Mouse (Mus musculus) small intestine, adult 10 weeks (tissue): ENCODE results near the gene Gm5136. TPM values are rescaled to one million over a fixed set of nuclear protein-coding genes. Genes with fewer than 3 reads are reported as not detected.

ENCODE experiments used
- polyA plus RNA-seq: library from polyadenylated mRNA; stranded (reverse); fragments of 350-450 nt; fragmentation: Illumina TruSeq; extraction: RNeasy Lipid Tissue Mini Kit (QIAGEN cat#74804); gene quantifications from one replicate; pipeline ENCODE4 v1.2.3, GENCODE M21; 2014; ENCODE audit warnings: low replicate concordance

The Gm5136 gene
- not detected for polyA plus RNA-seq

GRCm38 (mm10) chr10:108699946-108700345 lies at the start of gene Gm5136:
Gm5136 (minus strand) TSS chr10:108700160.

